Mouse (Mus musculus) testis, adult 2 months (tissue): ENCODE data around the gene 1600014C23Rik. TPM values are rescaled to one million over a fixed set of nuclear protein-coding genes. Genes with fewer than 3 reads are reported as not detected.

Experiments used
- H3K27ac ChIP-seq: fragments of 200-500 bp; 2 replicates; pipeline ENCODE4 v1.5.1; 2012; ENCODE audit warnings: low read depth, low read length; ENCODE audit not compliant: control insufficient read depth, insufficient read depth
- H3K27me3 ChIP-seq: fragments of 200-500 bp; 2 replicates; pipeline ENCODE4 v1.6.1; 2012; ENCODE audit warnings: mild to moderate bottlenecking, low read length, moderate library complexity; ENCODE audit not compliant: control insufficient read depth, insufficient read depth
- H3K36me3 ChIP-seq: fragments of 200-500 bp; 2 replicates; pipeline ENCODE4 v1.6.1; 2012; ENCODE audit warnings: mild to moderate bottlenecking, low read length; ENCODE audit not compliant: control insufficient read depth, insufficient read depth
- H3K4me1 ChIP-seq: fragments of 200-500 bp; 2 replicates; pipeline ENCODE4 v1.6.1; 2012; ENCODE audit warnings: low read length; ENCODE audit not compliant: control insufficient read depth, insufficient read depth
- H3K4me3 ChIP-seq: fragments of 200-500 bp; 2 replicates; pipeline ENCODE4 v1.5.1; 2012; ENCODE audit warnings: low read depth, mild to moderate bottlenecking, low read length, moderate library complexity, mixed read lengths; ENCODE audit not compliant: control insufficient read depth
- CTCF ChIP-seq: fragments of 200-500 bp; IDR thresholded peaks from 2 replicates; pipeline ENCODE4 v1.5.1; 2012; ENCODE audit warnings: low read depth, mild to moderate bottlenecking, inconsistent platforms, low read length, moderate library complexity; ENCODE audit not compliant: control insufficient read depth, insufficient read depth, insufficient replicate concordance
- POLR2A ChIP-seq: fragments of 200-500 bp; IDR thresholded peaks from 2 replicates; pipeline ENCODE4 v1.6.1; 2012; ENCODE audit warnings: low read depth, mild to moderate bottlenecking, inconsistent platforms, low read length, moderate library complexity; ENCODE audit not compliant: control insufficient read depth
- polyA plus RNA-seq: library from polyadenylated mRNA; depleted of rRNA; stranded (reverse); fragments of >200 nt; gene quantifications from 2 replicates; pipeline ENCODE4 v1.2.3, GENCODE M21; 2012

The 1600014C23Rik gene
- polyA plus RNA-seq, 1 experiment = 0.36 TPM

DNA sequence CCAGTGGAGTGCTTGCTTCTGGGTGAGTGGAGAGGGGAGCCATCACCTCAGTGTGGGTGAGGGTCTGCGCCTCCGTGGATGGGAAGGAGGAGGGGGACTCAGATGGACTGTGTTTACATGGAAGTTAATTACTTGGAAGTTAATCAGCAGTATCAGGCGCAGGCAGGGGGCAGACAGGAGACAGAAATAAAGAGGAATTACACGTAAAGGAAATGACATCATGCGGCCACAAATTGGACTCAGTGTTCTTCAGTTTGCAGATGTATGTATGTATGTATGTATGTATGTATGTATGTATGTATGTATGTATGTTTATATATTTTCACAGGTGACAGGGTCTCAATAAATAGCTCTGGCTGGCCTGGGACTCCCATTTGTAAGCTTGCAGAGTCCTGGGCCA, 26.8 kb downstream of the 1600014C23Rik start:
- Histone ChIP-seq H3K4me3 (no peak overlapping the region), H3K4me1 (no peaks in the 10 kb centered on the region), H3K27me3 (no peaks in the 10 kb centered on the region), H3K36me3 (no peaks in the 10 kb centered on the region), H3K27ac (no peak overlapping the region)
- TF ChIP-seq POLR2A = no peak

DNA sequence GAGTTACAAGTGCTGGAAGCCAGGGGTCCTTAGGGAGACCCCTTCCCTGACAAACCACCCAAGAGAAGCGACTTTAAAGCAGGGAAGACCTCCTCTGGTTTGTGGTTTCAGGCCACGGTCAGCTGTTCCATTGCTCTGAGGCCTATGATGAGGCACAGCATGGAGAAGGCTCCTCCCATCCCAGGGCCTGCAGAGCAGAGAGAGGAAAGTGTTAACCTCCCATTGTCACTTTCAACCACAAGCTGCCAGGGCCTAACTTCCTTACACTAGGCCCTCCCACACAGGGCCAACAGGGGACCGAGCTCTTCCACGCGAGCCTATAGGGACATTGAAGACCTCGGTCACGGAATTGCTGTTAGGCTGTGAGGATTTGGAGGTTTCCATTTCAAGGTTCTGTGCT, 30.5 kb downstream of the 1600014C23Rik start:
- TF ChIP-seq CTCF = no peak
- no peak for TF ChIP-seq POLR2A
- Histone ChIP-seq H3K4me1 (no peaks in the 10 kb centered on the region), H3K27ac (no peak overlapping the region), H3K4me3 (no peak overlapping the region), H3K27me3 (no peaks in the 10 kb centered on the region), H3K36me3 (no peaks in the 10 kb centered on the region)

DNA sequence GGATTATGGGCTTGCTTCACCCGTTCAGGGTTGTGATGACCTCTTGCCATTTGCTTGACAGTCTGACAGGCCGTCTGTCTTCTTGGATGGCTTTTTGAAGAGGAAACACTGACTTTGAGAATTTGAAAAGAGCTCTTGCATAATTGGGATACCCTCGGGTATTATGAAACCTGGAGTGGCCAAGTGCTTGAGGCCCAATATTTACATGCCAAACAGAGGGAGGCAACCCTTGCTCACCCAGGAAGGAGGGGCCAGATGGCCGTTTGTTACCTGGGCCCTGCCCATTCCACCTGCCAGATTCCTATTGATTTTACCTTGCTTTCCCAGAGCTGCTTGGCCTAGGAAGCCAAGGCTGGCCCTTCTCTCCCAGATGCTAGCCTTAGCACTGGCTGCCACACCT, 31.4 kb downstream of the 1600014C23Rik start:
- Histone ChIP-seq H3K36me3 (no peaks in the 10 kb centered on the region), H3K4me1 (no peaks in the 10 kb centered on the region), H3K4me3 (no peak overlapping the region), H3K27ac (no peak overlapping the region), H3K27me3 (no peaks in the 10 kb centered on the region)
- TF ChIP-seq CTCF = no peak
- no peak for TF ChIP-seq POLR2A

DNA sequence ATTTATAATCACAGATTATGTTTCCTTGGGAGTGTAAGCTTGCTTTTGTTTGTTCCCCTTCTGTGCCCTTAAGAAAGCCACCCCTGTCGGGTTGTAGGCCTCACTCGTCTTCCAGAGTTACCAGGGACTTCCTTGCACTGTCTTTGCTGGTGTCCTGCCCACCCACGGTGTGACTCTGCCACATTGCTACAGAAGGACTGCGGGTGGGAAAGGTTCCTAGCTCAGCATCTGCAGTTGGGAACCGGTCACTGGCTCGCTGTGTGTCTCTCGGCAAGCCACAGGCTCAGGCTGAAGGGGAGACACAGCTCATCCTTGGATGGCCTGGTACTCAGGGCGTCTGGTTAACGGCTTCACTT, 32.4 kb downstream of the 1600014C23Rik start:
- no peak overlapping the region for H3K4me3 ChIP-seq
- H3K27ac ChIP-seq = no peak overlapping the region

DNA sequence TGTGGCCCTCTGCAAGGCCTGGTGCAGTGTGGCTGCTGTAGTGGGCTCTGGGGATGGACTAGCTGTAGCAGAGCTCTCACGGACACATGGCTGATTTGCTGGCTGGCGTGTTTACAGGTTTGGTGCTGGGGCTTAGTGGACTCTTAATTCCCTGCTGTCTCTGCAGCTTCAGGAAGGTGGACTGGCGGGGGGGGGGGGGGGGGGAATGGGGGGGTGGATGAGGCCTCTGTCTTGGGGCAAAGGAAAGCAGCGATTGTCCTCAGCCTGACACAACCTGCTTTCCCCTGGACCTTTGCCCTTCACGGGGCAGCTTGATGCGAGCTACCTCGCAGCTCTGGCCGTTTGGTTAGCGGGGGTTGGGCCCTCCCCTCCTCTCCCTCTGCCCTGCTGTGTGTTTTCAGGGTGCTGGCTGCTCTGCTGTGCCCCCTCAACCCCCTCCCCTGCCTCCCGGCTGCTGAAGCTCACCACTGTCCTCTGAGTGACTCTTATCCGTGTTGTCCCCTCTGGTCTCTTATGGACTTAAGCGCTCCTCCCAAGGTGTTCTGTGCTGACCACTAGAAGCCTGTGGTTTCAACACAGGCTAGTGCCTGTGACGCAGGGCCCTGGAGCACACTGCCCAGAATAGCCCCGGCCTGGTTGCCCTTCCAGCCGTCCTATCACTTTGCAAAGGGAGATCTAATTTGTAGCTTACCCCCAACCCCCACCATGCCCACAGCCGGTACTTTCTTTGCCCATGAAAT, 33.0 kb downstream of the 1600014C23Rik start:
- Histone ChIP-seq H3K4me3 (no peak overlapping the region), H3K27ac (no peak overlapping the region), H3K27me3 (no peaks in the 10 kb centered on the region), H3K4me1 (no peaks in the 10 kb centered on the region), H3K36me3 (no peaks in the 10 kb centered on the region)
- TF ChIP-seq CTCF = no peak
- no peak for TF ChIP-seq POLR2A

More for the DNA sequence above, 32.4 kb downstream of the 1600014C23Rik start:
- no peak for TF ChIP-seq CTCF
- TF ChIP-seq POLR2A = no peak
- Histone ChIP-seq H3K4me1 (no peaks in the 10 kb centered on the region), H3K36me3 (no peaks in the 10 kb centered on the region), H3K27me3 (no peaks in the 10 kb centered on the region)

DNA sequence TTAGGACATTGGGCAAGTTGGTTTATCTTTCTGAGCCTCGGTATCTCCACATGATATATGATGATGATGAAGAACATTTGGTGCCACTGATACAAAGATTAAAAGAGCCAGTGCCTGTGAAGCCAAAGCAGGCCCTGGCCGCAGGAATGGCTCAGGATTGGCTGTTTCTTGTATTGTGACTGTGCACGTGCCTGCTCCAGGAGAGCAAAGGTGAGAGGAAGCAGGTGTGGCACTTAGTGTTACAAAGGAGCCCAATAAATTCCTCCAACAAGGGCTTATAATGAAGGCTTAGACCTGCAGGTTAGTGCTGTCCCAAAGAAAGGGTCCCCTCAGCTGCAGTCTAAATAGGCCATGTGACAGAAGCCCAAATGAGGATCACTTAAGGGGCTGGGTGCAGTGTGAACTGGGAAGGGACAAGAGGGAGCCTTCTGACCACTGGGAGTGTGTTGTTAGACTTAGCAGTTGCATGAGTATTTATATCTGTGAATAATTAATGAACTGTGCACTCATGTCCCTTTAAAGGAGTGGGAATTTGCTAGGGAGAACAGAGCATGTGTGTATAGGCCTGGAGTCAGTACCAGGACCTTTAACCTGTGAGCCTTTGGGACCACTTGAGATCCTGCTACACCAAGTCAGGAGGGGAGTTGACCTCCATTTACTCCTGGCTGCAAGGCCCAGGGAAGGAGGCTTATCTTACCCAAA, 34.5 kb downstream of the 1600014C23Rik start:
- no peaks in the 10 kb centered on the region for H3K4me1 ChIP-seq
- no peak overlapping the region for H3K4me3 ChIP-seq
- TF ChIP-seq POLR2A = no peak
- no peak for TF ChIP-seq CTCF
- no peaks in the 10 kb centered on the region for H3K36me3 ChIP-seq
- no peak overlapping the region for H3K27ac ChIP-seq
- no peaks in the 10 kb centered on the region for H3K27me3 ChIP-seq

DNA sequence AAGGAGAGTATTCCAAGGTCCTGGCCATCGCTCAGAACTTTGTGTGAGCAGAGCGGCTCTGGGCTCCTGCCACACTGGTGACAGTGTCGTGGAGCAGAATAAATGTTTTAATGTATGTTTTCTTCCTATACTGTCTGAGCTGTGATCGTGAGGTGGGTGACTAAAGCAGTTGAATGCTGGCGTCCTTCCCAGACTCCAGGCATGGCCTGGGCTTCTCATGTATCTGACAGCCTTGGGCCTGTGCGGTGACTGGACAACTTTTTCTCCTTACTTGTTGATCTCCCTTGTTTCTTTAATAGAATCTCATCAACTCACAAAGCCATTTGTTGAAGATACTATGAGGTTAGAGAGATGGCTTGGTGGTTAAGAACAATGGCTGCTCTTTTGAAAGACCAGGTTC, 35.3 kb downstream of the 1600014C23Rik start:
- no peaks in the 10 kb centered on the region for H3K27me3 ChIP-seq
- no peak overlapping the region for H3K27ac ChIP-seq
- no peaks in the 10 kb centered on the region for H3K4me1 ChIP-seq
- no peaks in the 10 kb centered on the region for H3K36me3 ChIP-seq
- no peak overlapping the region for H3K4me3 ChIP-seq
- TF ChIP-seq POLR2A (no peak), CTCF (no peak)
